Mouse (Mus musculus) cerebellum, adult 2 months (tissue): Measurements from ENCODE around the gene Cramp1l.

Experiments
- CTCF ChIP-seq: fragments of 200-500 bp; IDR thresholded peaks from 2 replicates; pipeline ENCODE4 v1.5.1; 2011; ENCODE audit warnings: low read depth, mild to moderate bottlenecking, control low read depth, low read length, moderate library complexity, borderline replicate concordance; ENCODE audit not compliant: insufficient read depth
- POLR2A ChIP-seq: fragments of 200-500 bp; IDR thresholded peaks from 2 replicates; pipeline ENCODE4 v1.6.1; 2011; ENCODE audit warnings: low read length, control low read depth, borderline replicate concordance; ENCODE audit not compliant: insufficient read depth

DNA sequence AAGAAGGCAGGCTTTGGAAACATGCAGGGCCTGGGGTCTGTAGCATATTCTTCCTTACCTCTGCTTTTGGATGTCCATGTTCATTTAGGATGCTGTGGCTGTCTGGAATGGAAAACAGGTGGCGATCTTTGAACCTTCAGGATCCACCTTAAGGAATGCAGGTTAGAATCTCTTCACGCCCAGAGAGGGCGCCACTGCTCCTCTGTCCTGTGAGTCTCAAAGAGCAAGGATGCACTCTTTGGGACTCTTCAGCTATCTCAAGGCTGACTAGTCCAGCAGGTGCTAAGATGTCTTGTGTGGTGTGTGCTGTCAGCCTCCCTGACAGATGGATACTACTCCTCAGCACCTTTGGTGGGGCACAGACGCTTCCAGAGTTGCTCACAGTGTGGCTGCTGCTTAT, 20.6 kb upstream of the Cramp1l start:
- TF ChIP-seq CTCF: peak; percentile 60; the same call in 1 of the 2 replicates
- no peak for TF ChIP-seq POLR2A
